Mouse (Mus musculus) splenic B cell, adult 2 months (primary cell): ENCODE data around the gene Lrp6.

Experiments
- DNase-seq: peaks from one replicate; pipeline ENCODE4 v3.0.0-alpha.2; 2011; ENCODE audit warnings: low read depth, low spot score
- H3K27me3 ChIP-seq: 2 replicates; pipeline ENCODE4 v1.6.1; 2012; ENCODE audit warnings: mild to moderate bottlenecking, low read length, moderate library complexity, mixed read lengths; ENCODE audit not compliant: control insufficient read depth, poor library complexity, insufficient read depth, severe bottlenecking
- H3K36me3 ChIP-seq: 2 replicates; pipeline ENCODE4 v1.6.1; 2012; ENCODE audit warnings: mild to moderate bottlenecking, low read length, moderate library complexity, mixed read lengths; ENCODE audit not compliant: control insufficient read depth, poor library complexity, insufficient read depth, severe bottlenecking

Lrp6 gene

GRCm38 (mm10) chr6:134594569-134595442 lies 28.0 kb upstream of the Lrp6 start:
- peak; percentile 32 for DNase-seq
- H3K36me3 ChIP-seq: no peaks in the 10 kb centered on the region
- H3K27me3 ChIP-seq: no peaks in the 10 kb centered on the region

DNA sequence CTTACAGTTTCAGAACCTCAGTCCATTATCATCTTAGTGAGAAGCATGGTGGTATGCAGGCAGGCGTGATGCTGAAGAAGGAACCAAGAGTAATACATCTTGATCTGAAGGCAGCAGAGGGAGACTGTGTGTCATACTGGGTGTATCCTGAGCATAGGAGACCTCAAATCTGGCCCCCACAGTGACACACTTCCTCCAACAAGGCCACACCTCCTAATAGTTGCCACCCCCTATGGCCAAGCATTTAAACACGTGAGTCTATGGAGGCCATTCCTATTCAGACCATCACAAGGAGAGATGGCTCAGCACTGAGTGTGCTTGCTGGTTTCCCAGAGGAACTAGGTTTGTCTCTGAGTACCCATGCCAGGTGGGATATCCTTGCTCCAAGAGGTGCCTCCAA lies 24.8 kb upstream of the Lrp6 start:
- no peaks in the 10 kb centered on the region for H3K27me3 ChIP-seq
- DNase-seq: peak; percentile 16
- no peaks in the 10 kb centered on the region for H3K36me3 ChIP-seq

GRCm38 (mm10) chr6:134586241-134586640 lies 19.5 kb upstream of the Lrp6 start:
- DNase-seq: no peak
- Histone ChIP-seq H3K36me3 (no peaks in the 10 kb centered on the region), H3K27me3 (no peaks in the 10 kb centered on the region)

DNA sequence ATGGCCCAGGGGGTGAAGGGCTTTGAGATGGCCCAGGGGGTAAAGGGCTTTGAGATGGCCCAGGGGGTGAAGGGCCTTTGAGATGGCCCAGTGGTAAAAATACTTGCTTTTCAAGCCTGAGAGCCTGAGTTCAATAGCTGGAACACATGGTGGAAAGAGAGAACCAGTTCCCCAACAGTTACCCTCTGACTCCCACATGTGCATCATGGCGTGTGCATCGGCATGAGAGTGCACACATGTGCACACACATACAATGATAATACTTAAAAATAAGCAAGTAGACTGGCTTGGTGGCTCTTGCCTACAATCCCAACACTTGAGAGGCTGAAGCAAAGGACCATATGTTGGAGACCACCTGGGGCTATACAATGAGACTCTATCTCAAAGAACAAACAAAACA lies 17.9 kb upstream of the Lrp6 start:
- H3K27me3 ChIP-seq: no peaks in the 10 kb centered on the region

GRCm38 (mm10) chr6:134582110-134582509 lies 15.3 kb upstream of the Lrp6 start:
- no peaks in the 10 kb centered on the region for H3K36me3 ChIP-seq
- no peak for DNase-seq

More for the DNA sequence above, 17.9 kb upstream of the Lrp6 start:
- DNase-seq: no peak
- no peaks in the 10 kb centered on the region for H3K36me3 ChIP-seq

GRCm38 (mm10) chr6:134579506-134579905 lies 12.7 kb upstream of the Lrp6 start:
- DNase-seq: no peak
- H3K36me3 ChIP-seq: no peaks in the 10 kb centered on the region
- H3K27me3 ChIP-seq: no peaks in the 10 kb centered on the region; the same call in 1 of the 2 replicates

More at GRCm38 (mm10) chr6:134582110-134582509, 15.3 kb upstream of the Lrp6 start:
- no peaks in the 10 kb centered on the region; the same call in 1 of the 2 replicates for H3K27me3 ChIP-seq

DNA sequence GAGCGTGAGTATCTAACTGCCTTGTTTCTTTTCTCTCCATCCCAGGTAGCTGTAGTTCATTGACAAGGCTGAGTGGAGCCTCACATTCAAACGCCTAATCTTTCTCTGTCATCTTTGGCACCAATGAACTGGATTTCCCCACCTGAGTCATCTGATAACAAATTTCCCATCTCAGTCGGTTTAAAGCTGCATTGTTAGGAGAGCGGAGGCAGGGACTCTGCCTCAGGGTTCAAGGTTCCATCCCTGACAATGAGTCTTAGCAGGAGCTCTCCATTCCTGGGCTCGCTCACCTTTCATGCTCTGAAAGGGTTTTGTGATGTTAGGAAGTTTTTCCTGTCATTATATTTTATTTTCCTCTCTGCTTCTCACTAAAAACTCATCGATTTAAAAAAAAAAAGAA lies 11.3 kb upstream of the Lrp6 start:
- Histone ChIP-seq H3K36me3 (no peaks in the 10 kb centered on the region), H3K27me3 (no peaks in the 10 kb centered on the region; the same call in 1 of the 2 replicates)
- no peak for DNase-seq

DNA sequence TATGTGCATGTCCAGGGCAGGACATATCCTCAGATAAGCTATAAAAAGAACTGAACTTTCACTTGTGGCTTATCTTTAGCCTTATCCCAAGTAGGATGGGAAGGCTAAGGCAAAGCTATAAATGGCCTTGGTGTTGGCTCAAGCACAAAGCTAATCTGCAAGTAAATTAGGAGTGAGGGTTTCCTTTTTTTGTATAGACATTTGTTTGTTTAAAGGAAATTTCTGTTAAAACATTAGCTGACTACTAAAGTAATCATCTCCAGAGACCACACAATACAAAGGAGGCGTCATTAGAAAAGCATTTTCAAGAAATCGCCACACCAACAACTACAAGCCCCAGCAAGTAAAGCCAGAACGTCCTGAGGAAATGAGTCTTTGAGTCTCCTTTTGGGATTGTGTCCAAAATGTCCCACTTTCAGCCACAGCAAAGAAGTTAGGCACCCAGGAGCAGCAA lies 8.6 kb upstream of the Lrp6 start:
- Histone ChIP-seq H3K36me3 (no peaks in the 10 kb centered on the region), H3K27me3 (no peaks in the 10 kb centered on the region; the same call in 1 of the 2 replicates)
- DNase-seq: no peak

DNA sequence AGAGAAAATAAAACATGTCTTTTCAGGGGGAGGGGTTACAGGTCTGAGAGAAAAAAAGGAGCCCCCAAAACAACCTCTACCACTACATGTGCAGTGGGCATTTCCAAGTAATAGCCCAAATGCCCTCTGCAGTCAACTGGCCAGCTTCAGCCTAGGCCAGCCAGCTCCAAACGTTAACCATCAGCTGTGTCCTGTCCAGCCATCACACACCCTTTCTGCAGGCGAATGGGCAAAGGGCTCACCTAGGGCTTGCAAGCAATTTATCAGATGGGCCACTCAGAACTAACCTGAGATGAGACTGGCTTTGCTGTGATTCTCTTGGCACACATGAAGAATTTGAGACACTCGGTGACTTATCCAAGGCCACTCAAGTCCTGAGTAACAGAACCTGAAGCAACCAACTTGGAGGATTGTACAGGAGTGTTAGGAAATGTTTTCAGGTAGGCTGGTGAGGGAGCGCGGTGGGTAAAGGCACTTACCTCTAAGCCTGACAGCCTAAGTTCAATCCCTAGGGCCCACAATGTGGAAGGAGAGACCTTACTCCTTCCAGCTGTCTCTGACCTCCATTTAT lies 1.3 kb upstream of the Lrp6 start:
- H3K27me3 ChIP-seq: no peaks in the 10 kb centered on the region
- no peak for DNase-seq
- no peaks in the 10 kb centered on the region for H3K36me3 ChIP-seq

DNA sequence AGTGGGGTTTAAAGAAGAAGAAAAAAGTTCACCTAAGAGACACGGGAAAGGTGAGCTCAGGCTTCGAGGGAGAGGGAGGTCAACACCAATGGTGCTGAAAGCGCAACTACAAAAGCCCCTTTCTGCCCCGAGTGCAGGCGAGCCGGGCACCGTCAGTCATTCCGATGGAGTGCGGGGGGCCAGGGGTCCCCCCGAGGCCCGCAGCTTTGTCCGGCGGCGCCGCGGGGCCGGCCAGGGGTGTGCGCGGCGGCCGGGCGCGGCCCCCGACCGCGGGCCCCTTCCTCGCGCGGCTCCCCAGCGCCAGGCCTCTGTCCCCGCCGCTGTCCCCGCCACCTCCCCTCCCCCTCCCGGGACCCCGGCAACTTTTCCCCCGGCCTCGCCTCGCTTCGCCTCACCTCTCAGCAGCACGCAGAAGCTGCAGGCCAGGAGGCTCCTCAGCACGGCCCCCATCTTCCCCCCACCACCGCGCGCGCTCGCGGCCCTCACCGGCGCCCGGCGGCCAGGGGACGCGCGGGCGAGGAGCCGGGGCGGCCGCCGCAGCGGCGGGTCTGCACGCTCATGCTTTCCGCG lies 432 bp downstream of the Lrp6 start:
- DNase-seq: peak; percentile 18
- Histone ChIP-seq H3K36me3 (no peaks in the 10 kb centered on the region), H3K27me3 (no peaks in the 10 kb centered on the region)

- peak; percentile 16 for DNase-seq
- no peaks in the 10 kb centered on the region for H3K27me3 ChIP-seq
- H3K36me3 ChIP-seq: no peaks in the 10 kb centered on the region
These were observed 1.0 kb downstream of the Lrp6 start for GRCm38 (mm10) chr6:134565606-134566247.

DNA sequence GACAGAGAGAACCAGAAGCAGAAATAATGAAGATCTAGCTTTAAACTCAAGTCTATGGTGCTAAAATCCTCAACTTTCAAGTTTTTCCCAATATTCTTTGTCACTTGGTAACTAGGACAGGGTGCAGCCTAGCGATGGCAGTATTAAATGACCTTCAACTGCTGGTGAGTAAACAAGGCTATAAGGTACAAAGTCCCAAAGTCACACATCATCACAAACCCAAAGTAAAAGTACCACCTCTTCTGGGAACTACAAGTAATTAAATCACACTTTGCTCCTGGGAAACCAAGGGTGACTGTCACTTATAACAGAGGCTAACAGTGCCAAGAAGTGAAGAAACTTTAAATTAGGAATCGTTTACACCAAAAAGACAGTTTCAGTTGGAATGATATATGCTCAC lies 2.2 kb downstream of the Lrp6 start:
- no peaks in the 10 kb centered on the region for H3K27me3 ChIP-seq
- H3K36me3 ChIP-seq: no peaks in the 10 kb centered on the region
- no peak for DNase-seq

- H3K36me3 ChIP-seq: no peaks in the 10 kb centered on the region
- DNase-seq: no peak
These were observed 7.1 kb downstream of the Lrp6 start for GRCm38 (mm10) chr6:134559635-134560034.

DNA sequence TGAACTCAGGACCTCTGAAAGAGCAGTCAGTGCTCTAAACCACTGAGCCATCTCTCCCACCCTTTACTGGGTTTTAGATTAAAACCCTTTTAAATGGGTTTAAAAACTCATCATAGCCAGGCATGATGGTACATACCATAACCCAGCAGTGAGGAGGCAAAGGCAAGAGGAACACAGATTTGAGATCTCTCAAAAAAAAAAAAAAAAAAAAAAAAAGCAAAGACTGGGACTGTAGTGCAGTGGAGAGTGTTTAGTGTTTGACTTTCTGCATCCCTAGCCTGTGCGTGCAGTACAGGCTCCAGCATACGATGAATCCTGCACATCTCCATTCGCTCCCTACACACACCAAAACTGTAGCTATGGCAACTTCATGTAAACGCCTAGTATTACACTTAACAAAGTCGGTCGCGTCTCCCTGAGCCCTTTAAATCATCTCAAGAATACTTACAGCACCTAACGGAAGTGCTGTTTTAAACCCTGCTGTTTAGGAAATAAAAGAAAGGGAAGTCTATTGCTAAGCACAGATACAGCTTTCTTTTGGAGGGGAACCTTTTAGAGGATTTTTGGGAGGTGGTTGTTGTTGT lies 8.1 kb downstream of the Lrp6 start:
- DNase-seq: peak; percentile 34
- Histone ChIP-seq H3K36me3 (no peaks in the 10 kb centered on the region), H3K27me3 (no peaks in the 10 kb centered on the region; the same call in 1 of the 2 replicates)

More at GRCm38 (mm10) chr6:134559635-134560034, 7.1 kb downstream of the Lrp6 start:
- H3K27me3 ChIP-seq: no peaks in the 10 kb centered on the region; the same call in 1 of the 2 replicates
